Mouse (Mus musculus) adrenal gland, adult (tissue): Measurements from ENCODE around the gene Cdh24.
A peak's percentile ranks its signal among the peaks of the same experiment; 100 is the strongest.

Experiments used
- DNase-seq, 2 experiments: peaks; one replicate each; pipeline ENCODE4 v3.0.0; 2022 to 2023; ENCODE audit warnings: low spot score in 1 of 2; ENCODE audit not compliant: inconsistent age in 2 of 2

Gene Cdh24

GRCm38 (mm10) chr14:54641305-54641969 lies at the start of gene Cdh24:
Gene Cdh24 (minus strand): TSS chr14:54641364.
- peak; percentile 92 to 97 for DNase-seq

GRCm38 (mm10) chr14:54687251-54687650 lies 46.1 kb upstream of the Cdh24 start:
- no peak for DNase-seq

GRCm38 (mm10) chr14:54686522-54687143 lies 45.5 kb upstream of the Cdh24 start, which contains the start of gene Acin1:
Gene Acin1 (minus strand): TSS chr14:54686931.
- peak; percentile 100 for DNase-seq

GRCm38 (mm10) chr14:54686063-54686521 lies 44.9 kb upstream of the Cdh24 start, which contains the start of gene 1700123O20Rik:
Gene 1700123O20Rik (plus strand): TSS chr14:54686216.
- DNase-seq = no peak

GRCm38 (mm10) chr14:54685471-54685870 lies 44.3 kb upstream of the Cdh24 start:
- DNase-seq = no peak

GRCm38 (mm10) chr14:54682396-54682795 lies 41.2 kb upstream of the Cdh24 start:
- no peak for DNase-seq

- DNase-seq = no peak
Measured at GRCm38 (mm10) chr14:54678657-54679304, 37.6 kb upstream of the Cdh24 start.

GRCm38 (mm10) chr14:54676290-54676689 lies 35.1 kb upstream of the Cdh24 start:
- DNase-seq = no peak

- DNase-seq = no peak
Measured at GRCm38 (mm10) chr14:54674317-54674716, 33.2 kb upstream of the Cdh24 start.

- DNase-seq = peak; percentile 56 to 85
Measured at GRCm38 (mm10) chr14:54669381-54669780, 28.2 kb upstream of the Cdh24 start.

GRCm38 (mm10) chr14:54664477-54665222 lies 23.5 kb upstream of the Cdh24 start:
- no peak for DNase-seq

- DNase-seq = peak in 1 of 2 experiments; percentile 63
Measured at GRCm38 (mm10) chr14:54660009-54660408, 18.8 kb upstream of the Cdh24 start.

- peak; percentile 91 to 96 for DNase-seq
Measured at GRCm38 (mm10) chr14:54653496-54653895, 12.3 kb upstream of the Cdh24 start.

GRCm38 (mm10) chr14:54652787-54653186 lies 11.6 kb upstream of the Cdh24 start:
- DNase-seq = peak in 1 of 2 experiments; percentile 55

- DNase-seq = no peak
Measured at GRCm38 (mm10) chr14:54651556-54651955, 10.4 kb upstream of the Cdh24 start.

GRCm38 (mm10) chr14:54650621-54651454 lies 9.7 kb upstream of the Cdh24 start:
- peak; percentile 80 to 93 for DNase-seq

- no peak for DNase-seq
Measured at GRCm38 (mm10) chr14:54647900-54648299, 6.7 kb upstream of the Cdh24 start.

GRCm38 (mm10) chr14:54646898-54647636 lies 5.9 kb upstream of the Cdh24 start:
- DNase-seq = no peak

- DNase-seq = no peak
Measured at GRCm38 (mm10) chr14:54646455-54646854, 5.3 kb upstream of the Cdh24 start.

- peak; percentile 60 to 73 for DNase-seq
Measured at GRCm38 (mm10) chr14:54644294-54644693, 3.1 kb upstream of the Cdh24 start.
